Mouse (Mus musculus) mouse embryonic stem cell (cell line): ENCODE results near the gene Slc5a4b.

Experiments used
- in situ Hi-C, 2 experiments: fragments of 300-500 bp; cut with MboI; formaldehyde crosslinking; loops; 1 replicate in 1 of 2; 3 replicates in 1 of 2; pipeline ENCODE4 v1.14.3; 2019 to 2020; ENCODE audit warnings: low sequenced_read_pairs in 2 of 2, low pct_unique_long_range_greater_than_20kb in 1 of 2, mixed read lengths in 1 of 2; ENCODE audit not compliant: unreplicated experiment in 1 of 2

Slc5a4b gene

GRCm38 (mm10) chr10:76016886-76017285 is 93.9 kb downstream of the Slc5a4b start:
- in situ Hi-C loops, result no loop called here

- in situ Hi-C loops, result no loop called here
These were observed 97.8 kb downstream of the Slc5a4b start for GRCm38 (mm10) chr10:76012922-76013321.

GRCm38 (mm10) chr10:76009812-76010211 is 100.9 kb downstream of the Slc5a4b start:
- in situ Hi-C loops, result no loop called here
